Mouse (Mus musculus): ENCODE results near the gene Srd5a2. TPM values are rescaled to one million over a fixed set of nuclear protein-coding genes. Genes with fewer than 3 reads are reported as not detected.

The Srd5a2 gene
- total and polyA plus RNA-seq, 3 experiments, result not detected

DNA sequence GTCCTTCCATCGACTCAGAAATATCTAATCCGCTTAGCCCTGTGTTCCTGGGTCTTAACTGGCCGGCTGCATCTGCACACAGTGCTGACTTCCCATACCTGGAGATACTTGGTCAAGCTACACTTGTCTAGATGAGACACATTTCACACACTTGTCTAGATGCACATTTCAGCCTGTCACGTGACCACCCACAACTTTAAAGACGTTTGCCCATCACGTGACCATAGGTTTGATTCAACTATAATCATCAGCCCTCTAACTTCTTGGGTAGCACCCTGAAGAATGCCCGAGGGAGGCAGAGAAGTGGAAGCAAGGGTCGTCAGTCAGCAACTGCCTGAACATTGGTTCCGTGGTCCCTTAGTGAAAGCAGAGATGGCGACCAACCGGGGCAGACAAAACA is 75.1 kb downstream of the Srd5a2 start:
- no peaks in the 10 kb centered on the region for H3K36me3 ChIP-seq (ENCODE audit: control insufficient read depth in 1 of 2, insufficient read depth in 2 of 2, low read length in 2 of 2)
- 0 out of 2 replicates have a peak, but pooled peaks have one; percentile 48 for TF ChIP-seq USF1 (IDR thresholded peaks at IDR 0.05; ENCODE audit: low read depth, low read length)
- TF ChIP-seq NELFE (IDR thresholded peaks at IDR 0.05; ENCODE audit: low read depth, low read length), result no peak
- H3K4me1 ChIP-seq (ENCODE audit: control insufficient read depth in 1 of 2, insufficient read depth in 2 of 2, low read length in 2 of 2), result no peaks in the 10 kb centered on the region
- no peak overlapping the region for H3K4me3 ChIP-seq (ENCODE audit: control insufficient read depth in 1 of 2, insufficient read depth in 1 of 2, low read depth in 2 of 2, low read length in 2 of 2)
- peaks cover 0 to 2% of the 10 kb centered on the region in 2 experiments; a peak in 2 of 4 replicates for H3K27me3 ChIP-seq (ENCODE audit: control insufficient read depth in 1 of 2, insufficient read depth in 2 of 2, low read length in 2 of 2)
- no peaks in the 10 kb centered on the region for H3K79me2 ChIP-seq (ENCODE audit: control insufficient read depth, insufficient read depth, low read length, poor library complexity)
- H3K9ac ChIP-seq (ENCODE audit: control insufficient read depth, low read depth, low read length, poor library complexity, severe bottlenecking), result no peak overlapping the region
- H3K27ac ChIP-seq (ENCODE audit: control insufficient read depth, low read depth, low read length), result no peak overlapping the region
- no peak for DNase-seq (ENCODE audit: low read depth, low spot score)
- H3K9me3 ChIP-seq (replicated peaks; ENCODE audit: insufficient read depth, low read length), result no peaks in the 10 kb centered on the region

DNA sequence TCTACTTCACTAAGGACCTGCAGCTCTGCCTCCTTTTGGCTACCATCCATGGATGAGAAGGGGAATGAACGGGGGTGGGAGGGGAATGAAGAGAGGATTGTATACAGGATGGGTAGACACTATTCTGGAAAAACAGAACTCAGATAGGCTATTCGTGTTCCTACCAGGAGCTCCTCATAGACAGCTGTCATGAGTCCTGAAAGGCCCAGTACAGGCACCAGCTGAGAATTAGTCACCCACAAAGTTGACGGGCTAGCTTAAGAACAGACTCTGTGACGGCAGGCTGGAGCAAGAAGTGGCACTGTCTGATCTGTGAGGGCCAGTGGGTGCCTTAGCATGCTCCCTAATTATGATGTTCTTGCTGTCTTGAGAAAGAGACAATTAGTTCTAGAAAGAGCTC is 76.4 kb downstream of the Srd5a2 start:
- no peak overlapping the region for H3K4me3 ChIP-seq (ENCODE audit: control insufficient read depth in 1 of 2, insufficient read depth in 1 of 2, low read depth in 2 of 2, low read length in 2 of 2)
- no peaks in the 10 kb centered on the region for H3K36me3 ChIP-seq (ENCODE audit: control insufficient read depth in 1 of 2, insufficient read depth in 2 of 2, low read length in 2 of 2)
- no peak for TF ChIP-seq POLR2AphosphoS2 (IDR thresholded peaks at IDR 0.05; ENCODE audit: low read length)
- TF ChIP-seq BHLHE40 (IDR thresholded peaks at IDR 0.05; ENCODE audit: borderline replicate concordance, low read depth, low read length), result no peak
- TF ChIP-seq ZMIZ1 (IDR thresholded peaks at IDR 0.05; ENCODE audit: low read depth, low read length), result no peak
- no peak for TF ChIP-seq CHD2 (IDR thresholded peaks at IDR 0.05; ENCODE audit: low read length)
- TF ChIP-seq RCOR1 (IDR thresholded peaks at IDR 0.05; ENCODE audit: low read depth, low read length), result no peak
- no peak for TF ChIP-seq USF1 (IDR thresholded peaks at IDR 0.05; ENCODE audit: low read depth, low read length)
- TF ChIP-seq ZKSCAN1 (IDR thresholded peaks at IDR 0.05; ENCODE audit: low read depth, low read length), result no peak
- no peak for TF ChIP-seq JUND (IDR thresholded peaks at IDR 0.05; ENCODE audit: low read depth, low read length)
- TF ChIP-seq E2F4 (IDR thresholded peaks at IDR 0.05; ENCODE audit: borderline replicate concordance, low read depth, low read length), result no peak
- TF ChIP-seq SIN3A (IDR thresholded peaks at IDR 0.05; ENCODE audit: low read length), result no peak
- TF ChIP-seq MYC (IDR thresholded peaks at IDR 0.05; ENCODE audit: low read depth, low read length), result no peak
- no peak for TF ChIP-seq MXI1 (IDR thresholded peaks at IDR 0.05; ENCODE audit: low read depth, low read length)
- TF ChIP-seq TAL1 (IDR thresholded peaks at IDR 0.05; ENCODE audit: low read length), result no peak
- no peak for TF ChIP-seq CHD1 (IDR thresholded peaks at IDR 0.05; ENCODE audit: low read depth, low read length)
- TF ChIP-seq ZNF384 (IDR thresholded peaks at IDR 0.05; ENCODE audit: low read depth, low read length), result no peak
- TF ChIP-seq TCF12 (IDR thresholded peaks at IDR 0.05; ENCODE audit: low read depth, low read length), result no peak
- no peak for TF ChIP-seq EP300 (IDR thresholded peaks at IDR 0.05; ENCODE audit: low read depth in 1 of 2, low read length in 2 of 2)
- TF ChIP-seq MAFK (IDR thresholded peaks at IDR 0.05; ENCODE audit: borderline replicate concordance, low read depth, low read length), result no peak
- no peaks in the 10 kb centered on the region for H3K4me1 ChIP-seq (ENCODE audit: control insufficient read depth in 1 of 2, insufficient read depth in 2 of 2, low read length in 2 of 2)
- no peak overlapping the region for H3K9ac ChIP-seq (ENCODE audit: control insufficient read depth, low read depth, low read length, poor library complexity, severe bottlenecking)
- no peaks in the 10 kb centered on the region for H3K9me3 ChIP-seq (replicated peaks; ENCODE audit: insufficient read depth, low read length)
- peaks cover 0 to 2% of the 10 kb centered on the region in 2 experiments; a peak in 2 of 4 replicates for H3K27me3 ChIP-seq (ENCODE audit: control insufficient read depth in 1 of 2, insufficient read depth in 2 of 2, low read length in 2 of 2)
- H3K79me2 ChIP-seq (ENCODE audit: control insufficient read depth, insufficient read depth, low read length, poor library complexity), result no peaks in the 10 kb centered on the region
- no peak overlapping the region for H3K27ac ChIP-seq (ENCODE audit: control insufficient read depth, low read depth, low read length)
- no peak for DNase-seq (ENCODE audit: low read depth, low spot score)
